Mouse (Mus musculus) MEL (cell line): ENCODE measurements around the gene Cirbp. TPM values are rescaled to one million over a fixed set of nuclear protein-coding genes. Genes with fewer than 3 reads are reported as not detected.

Experiments
- DNase-seq: peaks from one replicate; pipeline ENCODE4 v3.0.0; 2011; ENCODE audit warnings: low read depth, low spot score
- H3K27ac ChIP-seq: 2 replicates; pipeline ENCODE4 v1.5.1; 2012; ENCODE audit warnings: low read depth, mild to moderate bottlenecking, control low read depth, low read length, moderate library complexity; ENCODE audit not compliant: control insufficient read depth
- H3K27me3 ChIP-seq, 2 experiments: fragments of 150-350 bp in 1 of 2; sonication (generic) in 1 of 2; 2 replicates each; pipeline ENCODE4 v1.6.1; 2012; ENCODE audit warnings: low read length in 2 of 2, mild to moderate bottlenecking in 2 of 2, improper control_type of control experiment in 1 of 2, moderate library complexity in 1 of 2; ENCODE audit not compliant: insufficient read depth in 2 of 2, control insufficient read depth in 1 of 2
- H3K36me3 ChIP-seq, 2 experiments: 2 replicates each; pipeline ENCODE4 v1.6.1; 2012 to 2014; ENCODE audit warnings: low read length in 2 of 2, improper control_type of control experiment in 1 of 2, inconsistent platforms in 1 of 2, mild to moderate bottlenecking in 1 of 2; ENCODE audit not compliant: insufficient read depth in 2 of 2, control insufficient read depth in 1 of 2
- H3K4me1 ChIP-seq, 2 experiments: fragments of 150-350 bp in 1 of 2; sonication (generic) in 1 of 2; 2 replicates each; pipeline ENCODE4 v1.6.1; 2012; ENCODE audit warnings: low read length in 2 of 2, improper control_type of control experiment in 1 of 2, mild to moderate bottlenecking in 1 of 2; ENCODE audit not compliant: insufficient read depth in 2 of 2, control insufficient read depth in 1 of 2
- H3K4me3 ChIP-seq, 2 experiments: fragments of 150-350 bp in 1 of 2; sonication (generic) in 1 of 2; 2 replicates each; pipeline ENCODE4 v1.5.1; 2012; ENCODE audit warnings: low read depth in 2 of 2, low read length in 2 of 2, mild to moderate bottlenecking in 2 of 2, moderate library complexity in 2 of 2, control low read depth in 1 of 2, improper control_type of control experiment in 1 of 2; ENCODE audit not compliant: control insufficient read depth in 1 of 2, insufficient read depth in 1 of 2
- H3K79me2 ChIP-seq: 2 replicates; pipeline ENCODE4 v1.6.1; 2012; ENCODE audit warnings: mild to moderate bottlenecking, low read length, moderate library complexity; ENCODE audit not compliant: control insufficient read depth, poor library complexity, insufficient read depth
- H3K9ac ChIP-seq: 2 replicates; pipeline ENCODE4 v1.6.1; 2012; ENCODE audit warnings: low read depth, mild to moderate bottlenecking, control low read depth, low read length, moderate library complexity; ENCODE audit not compliant: control insufficient read depth, poor library complexity, severe bottlenecking
- H3K9me3 ChIP-seq: fragments of 150-350 bp; sonication (generic); replicated peaks from 2 replicates; pipeline ENCODE4 v1.6.1; 2012; ENCODE audit warnings: mild to moderate bottlenecking, low read length, improper control_type of control experiment, moderate library complexity; ENCODE audit not compliant: insufficient read depth
- BHLHE40 ChIP-seq: IDR thresholded peaks from 2 replicates; pipeline ENCODE4 v1.6.1; 2012; ENCODE audit warnings: low read depth, mild to moderate bottlenecking, inconsistent platforms, low read length, improper control_type of control experiment, borderline replicate concordance
- CHD2 ChIP-seq: IDR thresholded peaks from 2 replicates; pipeline ENCODE4 v1.6.1; 2011; ENCODE audit warnings: low read length, improper control_type of control experiment
- CTCF ChIP-seq, 3 experiments: IDR thresholded peaks in 2 of 3; conservative IDR thresholded peaks in 1 of 3; 2 replicates each; pipeline ENCODE4 v1.5.1; 2011 to 2012; ENCODE audit warnings: low read length in 3 of 3, low read depth in 2 of 3, mild to moderate bottlenecking in 2 of 3, improper control_type of control experiment in 1 of 3, inconsistent platforms in 1 of 3, mixed read lengths in 1 of 3, moderate library complexity in 1 of 3; ENCODE audit not compliant: control insufficient read depth in 1 of 3, insufficient read depth in 1 of 3, poor library complexity in 1 of 3, severe bottlenecking in 1 of 3
- E2F4 ChIP-seq: IDR thresholded peaks from 2 replicates; pipeline ENCODE4 v1.6.1; 2011; ENCODE audit warnings: low read depth, low read length, improper control_type of control experiment, borderline replicate concordance
- ELF1 ChIP-seq: IDR thresholded peaks from 2 replicates; pipeline ENCODE4 v1.6.1; 2014; ENCODE audit warnings: low read depth, mild to moderate bottlenecking, inconsistent platforms, low read length, improper control_type of control experiment, moderate library complexity
- ETS1 ChIP-seq: IDR thresholded peaks from 2 replicates; pipeline ENCODE4 v1.6.1; 2012; ENCODE audit warnings: low read depth, mild to moderate bottlenecking, inconsistent platforms, low read length, improper control_type of control experiment, moderate library complexity
- GATA1 ChIP-seq: IDR thresholded peaks from 2 replicates; pipeline ENCODE4 v1.6.1; 2011; ENCODE audit warnings: low read depth, low read length, improper control_type of control experiment
- HCFC1 ChIP-seq: IDR thresholded peaks from 2 replicates; pipeline ENCODE4 v1.6.1; 2012; ENCODE audit warnings: low read depth, mild to moderate bottlenecking, inconsistent platforms, low read length, improper control_type of control experiment, moderate library complexity
- MAFK ChIP-seq: IDR thresholded peaks from 2 replicates; pipeline ENCODE4 v1.6.1; 2011; ENCODE audit warnings: low read depth, mild to moderate bottlenecking, low read length, improper control_type of control experiment, borderline replicate concordance
- MAX ChIP-seq: IDR thresholded peaks from 2 replicates; pipeline ENCODE4 v1.6.1; 2011; ENCODE audit warnings: low read length, improper control_type of control experiment
- MAZ ChIP-seq: IDR thresholded peaks from 2 replicates; pipeline ENCODE4 v1.6.1; 2012; ENCODE audit warnings: low read depth, mild to moderate bottlenecking, inconsistent platforms, low read length, improper control_type of control experiment
- MXI1 ChIP-seq: IDR thresholded peaks from 2 replicates; pipeline ENCODE4 v1.6.1; 2011; ENCODE audit warnings: mild to moderate bottlenecking, low read depth, low read length, improper control_type of control experiment
- MYC ChIP-seq: IDR thresholded peaks from 2 replicates; pipeline ENCODE4 v1.6.1; 2011; ENCODE audit warnings: low read depth, mild to moderate bottlenecking, low read length, improper control_type of control experiment, moderate library complexity
- NELFE ChIP-seq: IDR thresholded peaks from 2 replicates; pipeline ENCODE4 v1.6.1; 2011; ENCODE audit warnings: low read depth, low read length, improper control_type of control experiment
- NRF1 ChIP-seq: IDR thresholded peaks from 2 replicates; pipeline ENCODE4 v1.6.1; 2014; ENCODE audit warnings: low read depth, mild to moderate bottlenecking, inconsistent platforms, low read length, improper control_type of control experiment, moderate library complexity; ENCODE audit not compliant: poor library complexity, insufficient read depth, severe bottlenecking
- POLR2A ChIP-seq, 2 experiments: IDR thresholded peaks; 2 replicates each; pipeline ENCODE4 v1.6.1; 2011 to 2012; ENCODE audit warnings: low read length in 2 of 2, mild to moderate bottlenecking in 2 of 2, control low read depth in 1 of 2, improper control_type of control experiment in 1 of 2, low read depth in 1 of 2, moderate library complexity in 1 of 2; ENCODE audit not compliant: control insufficient read depth in 1 of 2, insufficient read depth in 1 of 2, poor library complexity in 1 of 2
- POLR2AphosphoS2 ChIP-seq: IDR thresholded peaks from 2 replicates; pipeline ENCODE4 v1.6.1; 2011; ENCODE audit warnings: low read length, improper control_type of control experiment
- RAD21 ChIP-seq: IDR thresholded peaks from 2 replicates; pipeline ENCODE4 v1.6.1; 2011; ENCODE audit warnings: mild to moderate bottlenecking, low read depth, low read length, improper control_type of control experiment
- SIN3A ChIP-seq: IDR thresholded peaks from 2 replicates; pipeline ENCODE4 v1.6.1; 2012; ENCODE audit warnings: low read length, improper control_type of control experiment, inconsistent platforms
- TBP ChIP-seq: IDR thresholded peaks from 2 replicates; pipeline ENCODE4 v1.8.0; 2011; ENCODE audit warnings: low read depth, low read length, improper control_type of control experiment
- TCF12 ChIP-seq: IDR thresholded peaks from 2 replicates; pipeline ENCODE4 v1.6.1; 2014; ENCODE audit warnings: low read depth, mild to moderate bottlenecking, inconsistent platforms, low read length, improper control_type of control experiment, moderate library complexity
- USF1 ChIP-seq: IDR thresholded peaks from 2 replicates; pipeline ENCODE4 v1.6.1; 2014; ENCODE audit warnings: low read depth, mild to moderate bottlenecking, inconsistent platforms, low read length, improper control_type of control experiment, moderate library complexity
- USF2 ChIP-seq, 2 experiments: IDR thresholded peaks; 2 replicates each; pipeline ENCODE4 v1.6.1; 2011 to 2012; ENCODE audit warnings: improper control_type of control experiment in 2 of 2, low read length in 2 of 2, borderline replicate concordance in 1 of 2, inconsistent platforms in 1 of 2, low read depth in 1 of 2, mild to moderate bottlenecking in 1 of 2; ENCODE audit not compliant: insufficient read depth in 1 of 2
- ZMIZ1 ChIP-seq: IDR thresholded peaks from 2 replicates; pipeline ENCODE4 v1.6.1; 2012; ENCODE audit warnings: low read depth, mild to moderate bottlenecking, inconsistent platforms, low read length, improper control_type of control experiment, moderate library complexity
- ZNF384 ChIP-seq: IDR thresholded peaks from 2 replicates; pipeline ENCODE4 v1.6.1; 2012; ENCODE audit warnings: low read depth, mild to moderate bottlenecking, inconsistent platforms, low read length, improper control_type of control experiment
- polyA plus RNA-seq, 2 experiments: library from polyadenylated mRNA; stranded (reverse) in 1 of 2; unstranded in 1 of 2; fragments of >175 nt in 1 of 2; fragments of >200 nt in 1 of 2; gene quantifications; 2 replicates each; pipeline versions ENCODE4 v1.2.1 to v1.2.4; 2012; ENCODE audit warnings: low replicate concordance in 2 of 2, low read depth in 1 of 2; ENCODE audit not compliant: insufficient read length in 2 of 2, insufficient read depth in 1 of 2, missing spikeins in 1 of 2
- total RNA-seq: library from RNA; depleted of rRNA; stranded (reverse); fragments of 300-350 nt; gene quantifications from 2 replicates; pipeline ENCODE4 v1.2.3, GENCODE M21; 2012

The Cirbp gene
- total and polyA plus RNA-seq, 3 experiments: 21.2 to 56.6 TPM; not detected in 1

DNA sequence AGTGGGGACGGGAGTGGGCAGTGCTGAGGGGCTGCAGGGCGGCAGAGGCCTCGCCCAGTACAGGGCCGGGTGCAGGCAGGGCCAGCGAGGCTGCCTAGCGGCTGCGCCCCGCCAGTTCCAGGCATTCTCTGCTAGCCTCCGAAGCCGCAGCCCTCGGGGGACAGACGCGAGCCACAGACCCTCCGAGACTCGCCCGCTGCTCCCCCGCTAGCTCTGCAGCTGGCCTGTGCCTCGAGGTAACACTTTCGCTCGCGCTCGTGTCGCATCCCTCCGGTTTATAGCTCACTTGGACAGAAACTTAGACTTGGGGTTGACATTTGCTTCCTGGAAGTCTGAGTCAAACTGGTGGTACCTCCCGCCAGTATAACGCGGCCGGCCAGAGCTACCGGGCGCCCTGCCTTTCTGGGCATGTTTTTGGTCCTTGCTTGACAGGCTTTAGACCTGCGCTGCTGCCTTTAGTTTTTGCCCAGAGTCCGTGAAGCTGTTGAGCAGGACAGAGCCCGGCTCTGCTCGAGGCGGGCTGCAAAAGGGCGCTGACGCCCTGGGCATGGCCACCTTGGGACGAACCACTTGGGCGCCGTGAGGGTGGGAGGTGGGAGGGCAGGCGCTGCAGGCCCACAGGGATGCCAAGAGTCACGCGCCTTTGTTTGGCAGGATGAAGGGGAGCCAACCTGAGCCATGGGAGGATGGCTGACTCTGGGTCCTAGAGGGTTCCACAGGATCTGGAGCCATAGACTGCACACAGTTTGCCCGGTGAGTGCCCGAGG, 6.2 kb downstream of the Cirbp start:
- peak overlapping the region; percentile 78 to 85 for H3K4me3 ChIP-seq
- H3K27ac ChIP-seq: peak overlapping the region; percentile 100
- no peaks in the 10 kb centered on the region for H3K9me3 ChIP-seq
- H3K9ac ChIP-seq: peak overlapping the region; percentile 98
- no peaks in the 10 kb centered on the region for H3K27me3 ChIP-seq
- H3K79me2 ChIP-seq: peaks cover 12% of the 10 kb centered on the region; the same call in 1 of the 2 replicates
- DNase-seq: peak; percentile 27
- TF ChIP-seq NELFE (no peak), MYC (no peak), MAFK (no peak), USF2 (IDR thresholded peaks at IDR 0.05; ENCODE audit: borderline replicate concordance in 1 of 2, insufficient read depth in 1 of 2, low read depth in 1 of 2, low read length in 2 of 2) (no peak), BHLHE40 (no peak), ZMIZ1 (no peak), TCF12 (no peak), SIN3A (no peak)
- H3K36me3 ChIP-seq: peaks cover 0 to 12% of the 10 kb centered on the region in 2 experiments; a peak in 2 of 4 replicates
- H3K4me1 ChIP-seq: peaks cover 0 to 11% of the 10 kb centered on the region in 2 experiments; a peak in 1 of 4 replicates

DNA sequence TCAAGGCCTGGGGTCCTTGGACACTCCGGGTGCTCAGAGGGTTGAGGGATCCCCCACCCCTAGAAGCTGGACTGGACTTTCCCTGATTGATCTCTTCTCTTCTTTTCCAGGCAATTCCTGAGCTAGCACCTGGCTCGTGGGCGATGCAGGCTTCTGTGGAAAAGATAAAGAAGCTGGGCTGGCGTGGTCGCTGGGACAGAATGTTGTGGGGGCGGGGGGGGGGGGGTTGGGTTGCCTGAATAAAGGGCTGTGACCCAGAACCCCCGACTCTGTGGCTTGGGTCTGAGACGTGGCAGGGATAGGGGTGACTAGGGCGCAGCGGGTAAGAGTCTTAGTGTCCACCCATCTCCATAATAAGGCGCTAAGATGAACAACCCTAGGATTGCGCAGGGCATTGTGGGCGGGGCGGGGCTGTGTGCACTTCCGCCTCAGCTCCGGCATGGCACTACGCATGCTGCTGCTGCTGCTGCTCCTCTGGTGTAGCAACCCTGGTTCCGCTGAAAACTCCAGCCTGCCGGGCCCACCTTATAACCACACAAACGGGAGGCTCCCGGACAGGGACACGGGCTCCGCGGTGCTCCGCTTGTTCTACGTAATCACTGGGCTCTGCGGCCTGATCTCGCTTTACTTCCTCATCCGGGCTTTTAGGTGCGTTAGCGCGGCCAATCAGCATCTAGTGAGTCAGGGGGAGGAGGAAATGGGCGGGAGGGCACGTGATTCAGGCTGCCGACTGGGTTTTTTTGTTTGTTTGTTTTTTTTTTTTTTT, 6.9 kb downstream of the Cirbp start, which contains the start of gene 1600002K03Rik:
1600002K03Rik (plus strand) TSS at position 418 of the 766 bp plus-strand sequence.
- H3K79me2 ChIP-seq: peaks cover 11% of the 10 kb centered on the region; the same call in 1 of the 2 replicates
- no peaks in the 10 kb centered on the region for H3K9me3 ChIP-seq
- peak within 1 kb of the TSS; percentile 98 for H3K9ac ChIP-seq
- peaks cover 0 to 12% of the 10 kb centered on the region in 2 experiments; a peak in 2 of 4 replicates for H3K36me3 ChIP-seq
- H3K4me1 ChIP-seq: peaks cover 0 to 11% of the 10 kb centered on the region in 2 experiments; a peak in 1 of 4 replicates
- H3K27me3 ChIP-seq: no peaks in the 10 kb centered on the region
- peak; percentile 98 for DNase-seq
- H3K4me3 ChIP-seq: peak within 1 kb of the TSS; percentile 78 to 85
- H3K27ac ChIP-seq: peak within 1 kb of the TSS; percentile 100
- TF ChIP-seq ZNF384: peak; percentile 95
- TF ChIP-seq BHLHE40: peak; percentile 96
- peak; percentile 82 for TF ChIP-seq MAX
- no peak for TF ChIP-seq RAD21
- TF ChIP-seq USF2 (IDR thresholded peaks at IDR 0.05; ENCODE audit: borderline replicate concordance in 1 of 2, insufficient read depth in 1 of 2, low read depth in 1 of 2, low read length in 2 of 2): peak in 1 of 2 experiments; percentile 79; a peak in 2 of 4 replicates
- TF ChIP-seq ELF1: peak; percentile 90
- no peak for TF ChIP-seq CHD2
- peak; percentile 86 for TF ChIP-seq NELFE
- peak; percentile 94 for TF ChIP-seq POLR2AphosphoS2
- TF ChIP-seq MXI1: peak; percentile 96
- TF ChIP-seq MAFK: no peak
- TF ChIP-seq ETS1: peak; percentile 40; the same call in 1 of the 2 replicates
- no peak for TF ChIP-seq GATA1
- peak; percentile 88 for TF ChIP-seq SIN3A
- no peak for TF ChIP-seq CTCF (IDR thresholded peaks at IDR 0.05 in 2 of 3, conservative IDR thresholded peaks at IDR 0.05 in 1 of 3; ENCODE audit: control insufficient read depth in 1 of 3, insufficient read depth in 1 of 3, low read depth in 2 of 3, low read length in 3 of 3, poor library complexity in 1 of 3, severe bottlenecking in 1 of 3)
- peak; percentile 89 to 95 for TF ChIP-seq POLR2A (IDR thresholded peaks at IDR 0.05; ENCODE audit: control insufficient read depth in 1 of 2, insufficient read depth in 1 of 2, low read depth in 1 of 2, low read length in 2 of 2, poor library complexity in 1 of 2)
- peak; percentile 25; the same call in 1 of the 2 replicates for TF ChIP-seq ZMIZ1
- peak; percentile 93 for TF ChIP-seq USF1
- TF ChIP-seq E2F4: no peak
- peak; percentile 66 for TF ChIP-seq NRF1
- TF ChIP-seq TBP: peak; percentile 74
- TF ChIP-seq TCF12: peak; percentile 58; the same call in 1 of the 2 replicates
- peak; percentile 81 for TF ChIP-seq HCFC1
- peak; percentile 54 for TF ChIP-seq MAZ
- TF ChIP-seq MYC: peak; percentile 93
